Mouse (Mus musculus) cortical plate, adult 2 months (tissue): Measurements from ENCODE around the gene Kif22. TPM values are rescaled to one million over a fixed set of nuclear protein-coding genes. Genes with fewer than 3 reads are reported as not detected.

ENCODE experiments used
- H3K27ac ChIP-seq: fragments of 200-500 bp; 2 replicates; pipeline ENCODE4 v1.5.1; 2012; ENCODE audit warnings: low read length, control low read depth, inconsistent platforms; ENCODE audit not compliant: insufficient read depth
- H3K4me1 ChIP-seq: fragments of 200-500 bp; 2 replicates; pipeline ENCODE4 v1.6.1; 2011; ENCODE audit warnings: low read length; ENCODE audit not compliant: control insufficient read depth, insufficient read depth
- H3K4me3 ChIP-seq: fragments of 200-500 bp; 2 replicates; pipeline ENCODE4 v1.5.1; 2011; ENCODE audit warnings: mild to moderate bottlenecking, low read length, control low read depth; ENCODE audit not compliant: insufficient read depth
- CTCF ChIP-seq: fragments of 200-500 bp; IDR thresholded peaks from 2 replicates; pipeline ENCODE4 v1.5.1; 2011; ENCODE audit warnings: mild to moderate bottlenecking, control low read depth, low read length; ENCODE audit not compliant: insufficient read depth; ENCODE audit errors: extremely low read depth
- POLR2A ChIP-seq: fragments of 200-500 bp; IDR thresholded peaks from 2 replicates; pipeline ENCODE4 v1.6.1; 2011; ENCODE audit warnings: mild to moderate bottlenecking, low read length, control low read depth; ENCODE audit not compliant: insufficient read depth; ENCODE audit errors: extremely low read depth
- polyA plus RNA-seq: library from polyadenylated mRNA; depleted of rRNA; stranded (reverse); fragments of >200 nt; gene quantifications from 2 replicates; pipeline ENCODE4 v1.2.3, GENCODE M21; 2012

Gene Kif22
- polyA plus RNA-seq, 1 experiment, result 8.6 TPM

GRCm38 (mm10) chr7:127023896-127024690 is 18.2 kb downstream of the Kif22 start:
- H3K4me1 ChIP-seq, result peaks cover 11% of the 10 kb centered on the region

DNA sequence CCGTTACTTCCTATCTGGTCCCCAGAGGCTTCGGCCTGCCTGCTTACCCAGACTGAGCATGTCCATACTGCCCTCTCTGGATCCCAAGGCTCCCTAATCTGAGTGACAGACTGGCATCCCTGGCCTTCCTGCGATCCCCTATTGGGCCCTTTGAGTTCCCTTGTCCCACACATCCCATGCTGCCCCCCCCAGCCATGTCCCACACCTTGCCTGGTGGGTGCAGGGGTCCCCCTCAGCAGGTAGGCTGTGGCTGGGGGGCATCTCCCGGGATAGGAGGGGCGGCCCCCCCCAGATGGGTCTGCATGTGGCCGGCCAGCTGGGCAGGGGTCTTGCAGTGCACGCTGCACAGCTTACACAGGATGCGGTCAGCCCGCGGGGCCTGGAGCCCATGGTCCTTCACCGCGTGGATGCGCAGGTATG is 19.0 kb downstream of the Kif22 start:
- H3K4me3 ChIP-seq, result no peak overlapping the region; the same call in 1 of the 2 replicates
- TF ChIP-seq CTCF, result no peak
- TF ChIP-seq POLR2A, result no peak
- H3K27ac ChIP-seq, result no peak overlapping the region
- H3K4me1 ChIP-seq, result peaks cover 11% of the 10 kb centered on the region

More at GRCm38 (mm10) chr7:127023896-127024690, 18.2 kb downstream of the Kif22 start:
- Histone ChIP-seq H3K27ac (peak overlapping the region; percentile 14; the same call in 1 of the 2 replicates), H3K4me3 (peak overlapping the region; percentile 43)
- no peak for TF ChIP-seq POLR2A
- TF ChIP-seq CTCF, result no peak

GRCm38 (mm10) chr7:127022528-127023271 is 19.6 kb downstream of the Kif22 start:
- Histone ChIP-seq H3K4me1 (peaks cover 11% of the 10 kb centered on the region), H3K4me3 (no peak overlapping the region), H3K27ac (no peak overlapping the region)
- TF ChIP-seq POLR2A (no peak), CTCF (no peak)

GRCm38 (mm10) chr7:127021563-127022527 is 20.4 kb downstream of the Kif22 start:
- Histone ChIP-seq H3K27ac (peak overlapping the region; percentile 37), H3K4me1 (peaks cover 11% of the 10 kb centered on the region), H3K4me3 (peak overlapping the region; percentile 85)
- TF ChIP-seq POLR2A (peak; percentile 35; the same call in 1 of the 2 replicates), CTCF (no peak)

DNA sequence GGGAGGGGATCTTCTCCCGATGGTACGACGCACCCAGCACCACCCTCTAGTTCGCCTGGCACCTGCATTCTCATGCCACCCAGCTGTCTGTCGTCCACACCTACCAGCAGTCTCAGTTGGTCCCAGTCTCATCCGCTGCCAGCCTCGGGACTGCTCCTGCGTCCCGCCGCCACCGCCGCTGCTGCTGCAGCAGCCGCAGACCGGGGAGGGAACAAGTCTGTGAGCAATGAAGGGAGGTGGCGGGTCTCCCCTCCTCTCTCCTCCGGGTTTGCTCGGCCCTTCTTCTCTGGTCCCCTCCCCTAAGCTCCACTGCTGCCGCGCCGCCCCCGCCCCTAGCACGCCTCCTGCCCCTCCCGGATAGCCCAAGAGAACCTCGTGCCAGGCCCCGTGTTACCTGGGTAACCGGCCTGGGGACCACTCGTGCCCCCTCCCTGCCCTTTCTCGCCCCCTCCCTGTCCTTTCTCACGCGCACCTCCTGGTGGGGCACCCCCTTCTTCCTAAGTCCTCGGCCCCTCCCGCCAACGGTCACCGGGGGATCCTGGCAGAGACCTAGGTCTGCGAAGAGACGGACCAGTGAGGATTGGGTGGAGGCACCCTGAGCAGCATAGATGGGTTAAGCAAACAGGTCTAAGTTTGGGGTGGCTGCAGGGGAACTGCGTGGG is 21.2 kb downstream of the Kif22 start, which contains the start of the genes Gm42742 and Prrt2:
Gene Gm42742 (minus strand): TSS at position 197 of the 662 bp plus-strand sequence.
Gene Prrt2 (minus strand): TSS at position 311 of the 662 bp plus-strand sequence.
- Histone ChIP-seq H3K4me3 (peak within 1 kb of the TSS; percentile 85), H3K27ac (peak within 1 kb of the TSS; percentile 76), H3K4me1 (peaks cover 11% of the 10 kb centered on the region)
- peak; percentile 75; the same call in 1 of the 2 replicates for TF ChIP-seq POLR2A
- no peak for TF ChIP-seq CTCF

DNA sequence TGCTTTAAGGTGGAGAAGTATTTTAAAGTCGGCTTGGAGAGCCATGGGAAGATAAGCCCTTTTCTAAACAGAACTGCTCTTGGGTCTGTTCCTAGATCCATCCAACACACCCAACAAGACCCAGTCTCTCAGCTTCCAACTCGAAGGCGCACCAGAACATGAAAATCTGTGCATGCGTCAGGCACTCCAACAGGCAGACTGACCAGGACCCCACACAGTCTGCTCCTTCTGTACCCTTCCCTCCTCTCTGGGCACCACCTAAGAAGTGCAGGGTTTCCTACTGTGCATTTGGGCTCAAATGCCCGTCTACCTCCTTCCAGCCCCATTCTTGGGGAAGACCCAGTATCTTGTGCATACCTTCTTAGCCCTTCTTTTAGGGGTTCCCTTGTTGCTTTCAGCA is 21.8 kb downstream of the Kif22 start:
- H3K4me1 ChIP-seq, result peaks cover 11% of the 10 kb centered on the region
- H3K4me3 ChIP-seq, result peak overlapping the region; percentile 85
- peak overlapping the region; percentile 76 for H3K27ac ChIP-seq
- no peak for TF ChIP-seq CTCF
- TF ChIP-seq POLR2A, result no peak

- Histone ChIP-seq H3K4me1 (peaks cover 11% of the 10 kb centered on the region), H3K27ac (peak overlapping the region; percentile 76), H3K4me3 (peak overlapping the region; percentile 85)
- TF ChIP-seq POLR2A, result peak; percentile 37; the same call in 1 of the 2 replicates
- no peak for TF ChIP-seq CTCF
Observed at GRCm38 (mm10) chr7:127020031-127020430, 22.2 kb downstream of the Kif22 start.

- peaks cover 8% of the 10 kb centered on the region for H3K4me1 ChIP-seq
Observed at GRCm38 (mm10) chr7:127019306-127019960, 22.8 kb downstream of the Kif22 start.

More at GRCm38 (mm10) chr7:127019306-127019960, 22.8 kb downstream of the Kif22 start:
- no peak for TF ChIP-seq POLR2A
- no peak for TF ChIP-seq CTCF
- peak overlapping the region; percentile 85 for H3K4me3 ChIP-seq
- H3K27ac ChIP-seq, result peak overlapping the region; percentile 24
